Mouse (Mus musculus): ENCODE results near the gene Vipr2.

Gene Vipr2

GRCm38 (mm10) chr12:116156792-116157532 is 79.4 kb downstream of the Vipr2 start:
- DNase-seq (ENCODE audit: low spot score) = no peak

- no peak for DNase-seq (ENCODE audit: low spot score)
Observed at GRCm38 (mm10) chr12:116159223-116159622, 81.7 kb downstream of the Vipr2 start.

GRCm38 (mm10) chr12:116159695-116160094 is 82.2 kb downstream of the Vipr2 start:
- DNase-seq (ENCODE audit: low spot score) = no peak

- no peak for DNase-seq (ENCODE audit: low spot score)
Observed at GRCm38 (mm10) chr12:116165368-116165767, 87.8 kb downstream of the Vipr2 start.

GRCm38 (mm10) chr12:116169666-116170065 is 92.1 kb downstream of the Vipr2 start:
- no peak for DNase-seq (ENCODE audit: low spot score)

- DNase-seq (ENCODE audit: low spot score) = no peak
Observed at GRCm38 (mm10) chr12:116176930-116177329, 99.4 kb downstream of the Vipr2 start.

GRCm38 (mm10) chr12:116181436-116182050 is 104.0 kb downstream of the Vipr2 start:
- no peak for DNase-seq (ENCODE audit: low spot score)

- DNase-seq (ENCODE audit: low spot score) = no peak
Observed at GRCm38 (mm10) chr12:116182376-116182775, 104.8 kb downstream of the Vipr2 start.

- DNase-seq (ENCODE audit: low spot score) = no peak
Observed at GRCm38 (mm10) chr12:116183212-116183935, 105.8 kb downstream of the Vipr2 start.

- no peak for DNase-seq (ENCODE audit: low spot score)
Observed at GRCm38 (mm10) chr12:116193952-116194351, 116.4 kb downstream of the Vipr2 start.

GRCm38 (mm10) chr12:116194641-116195040 is 117.1 kb downstream of the Vipr2 start:
- no peak for DNase-seq (ENCODE audit: low spot score)
